Mouse (Mus musculus): ENCODE measurements around the gene Galntl6. TPM values are rescaled to one million over a fixed set of nuclear protein-coding genes. Genes with fewer than 3 reads are reported as not detected.

The Galntl6 gene
- polyA plus RNA-seq, 1 experiment: not detected

DNA sequence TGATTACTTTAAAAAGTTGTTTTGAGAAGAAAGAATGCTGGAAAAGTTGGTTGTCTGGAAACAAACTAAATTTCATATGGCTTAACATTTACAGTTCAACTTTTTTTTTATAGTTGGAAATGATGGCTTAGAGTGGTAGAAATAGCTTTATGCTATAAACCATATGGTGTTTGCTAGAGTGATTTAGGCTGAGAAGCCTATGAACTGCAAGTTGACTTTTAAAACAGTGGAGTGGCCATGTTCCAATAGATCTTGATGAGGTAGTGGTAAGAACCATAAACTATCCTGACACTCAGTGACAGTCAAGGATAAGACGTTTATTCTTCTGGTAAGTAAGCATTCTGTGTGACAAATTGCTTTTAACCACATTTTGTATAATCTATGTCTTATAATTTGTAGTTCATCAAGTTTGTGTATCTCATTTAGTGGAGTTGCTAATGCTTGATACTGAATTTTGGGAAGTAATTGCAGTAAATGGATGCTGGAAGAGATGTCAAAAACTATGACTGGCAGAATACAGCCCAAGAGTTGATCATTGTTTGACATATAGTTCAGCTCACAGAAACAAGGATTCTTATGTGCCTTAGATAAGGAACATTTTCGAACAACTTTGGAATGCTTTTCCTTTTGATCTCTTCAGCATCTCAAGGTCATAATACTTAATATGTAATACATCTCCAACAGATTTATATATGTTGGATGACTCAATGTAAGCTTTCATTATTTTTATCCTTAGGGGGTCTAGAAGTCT is 888.8 kb downstream of the Galntl6 start:
- Histone ChIP-seq H3K4me3 (ENCODE audit: insufficient read depth, low read length) (no peak overlapping the region), H3K27ac (ENCODE audit: insufficient read depth, low read depth, low read length) (no peak overlapping the region), H3K4me1 (ENCODE audit: control insufficient read depth, insufficient read depth, low read length) (no peaks in the 10 kb centered on the region)
- TF ChIP-seq CTCF (IDR thresholded peaks at IDR 0.05; ENCODE audit: low read depth, low read length): no peak
- TF ChIP-seq POLR2A (IDR thresholded peaks at IDR 0.05; ENCODE audit: borderline replicate concordance, low read depth, low read length): no peak

- Histone ChIP-seq H3K4me3 (ENCODE audit: insufficient read depth, low read length) (no peak overlapping the region), H3K4me1 (ENCODE audit: control insufficient read depth, insufficient read depth, low read length) (no peaks in the 10 kb centered on the region), H3K27ac (ENCODE audit: insufficient read depth, low read depth, low read length) (no peak overlapping the region)
- no peak for TF ChIP-seq POLR2A (IDR thresholded peaks at IDR 0.05; ENCODE audit: borderline replicate concordance, low read depth, low read length)
- no peak for TF ChIP-seq CTCF (IDR thresholded peaks at IDR 0.05; ENCODE audit: low read depth, low read length)
Observed at GRCm38 (mm10) chr8:57989428-57990171, 922.8 kb downstream of the Galntl6 start.

- Histone ChIP-seq H3K27ac (ENCODE audit: insufficient read depth, low read depth, low read length) (no peak overlapping the region), H3K4me3 (ENCODE audit: insufficient read depth, low read length) (no peak overlapping the region), H3K4me1 (ENCODE audit: control insufficient read depth, insufficient read depth, low read length) (no peaks in the 10 kb centered on the region)
- TF ChIP-seq POLR2A (IDR thresholded peaks at IDR 0.05; ENCODE audit: borderline replicate concordance, low read depth, low read length) (no peak), CTCF (IDR thresholded peaks at IDR 0.05; ENCODE audit: low read depth, low read length) (no peak)
Observed at GRCm38 (mm10) chr8:57977372-57977771, 935.1 kb downstream of the Galntl6 start.

- H3K4me1 ChIP-seq (ENCODE audit: control insufficient read depth, insufficient read depth, low read length): no peaks in the 10 kb centered on the region
- TF ChIP-seq POLR2A (IDR thresholded peaks at IDR 0.05; ENCODE audit: borderline replicate concordance, low read depth, low read length) (no peak), CTCF (IDR thresholded peaks at IDR 0.05; ENCODE audit: low read depth, low read length) (no peak)
- no peak overlapping the region for H3K4me3 ChIP-seq (ENCODE audit: insufficient read depth, low read length)
Observed at GRCm38 (mm10) chr8:57974093-57974492, 938.3 kb downstream of the Galntl6 start.

GRCm38 (mm10) chr8:57972832-57973231 is 939.6 kb downstream of the Galntl6 start:
- Histone ChIP-seq H3K4me3 (ENCODE audit: insufficient read depth, low read length) (no peak overlapping the region), H3K4me1 (ENCODE audit: control insufficient read depth, insufficient read depth, low read length) (no peaks in the 10 kb centered on the region), H3K27ac (ENCODE audit: insufficient read depth, low read depth, low read length) (no peak overlapping the region)
- TF ChIP-seq CTCF (IDR thresholded peaks at IDR 0.05; ENCODE audit: low read depth, low read length) (no peak), POLR2A (IDR thresholded peaks at IDR 0.05; ENCODE audit: borderline replicate concordance, low read depth, low read length) (no peak)

More at GRCm38 (mm10) chr8:57974093-57974492, 938.3 kb downstream of the Galntl6 start:
- no peak overlapping the region for H3K27ac ChIP-seq (ENCODE audit: insufficient read depth, low read depth, low read length)

DNA sequence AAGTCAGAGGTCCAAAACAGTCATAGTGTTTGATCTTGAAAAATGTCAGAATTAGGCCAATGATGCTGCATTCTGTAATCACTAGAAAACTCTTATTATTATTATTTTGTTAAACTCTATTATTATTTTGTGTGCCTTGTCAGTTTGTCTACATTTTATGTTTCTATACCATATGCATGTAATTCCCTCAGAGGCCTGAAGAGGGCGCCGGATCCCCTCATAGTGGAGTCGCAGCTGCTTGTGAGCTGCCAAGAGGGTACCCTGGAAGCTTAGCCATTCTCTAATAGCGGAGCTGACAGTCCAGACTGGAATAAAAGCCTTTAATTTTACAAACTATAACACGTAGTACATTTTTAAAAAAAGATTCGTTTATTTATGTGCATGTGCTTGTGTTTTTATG is 945.8 kb downstream of the Galntl6 start:
- TF ChIP-seq CTCF (IDR thresholded peaks at IDR 0.05; ENCODE audit: low read depth, low read length) (peak; percentile 37), POLR2A (IDR thresholded peaks at IDR 0.05; ENCODE audit: borderline replicate concordance, low read depth, low read length) (no peak)
- Histone ChIP-seq H3K4me1 (ENCODE audit: control insufficient read depth, insufficient read depth, low read length) (no peaks in the 10 kb centered on the region), H3K4me3 (ENCODE audit: insufficient read depth, low read length) (no peak overlapping the region), H3K27ac (ENCODE audit: insufficient read depth, low read depth, low read length) (no peak overlapping the region)

DNA sequence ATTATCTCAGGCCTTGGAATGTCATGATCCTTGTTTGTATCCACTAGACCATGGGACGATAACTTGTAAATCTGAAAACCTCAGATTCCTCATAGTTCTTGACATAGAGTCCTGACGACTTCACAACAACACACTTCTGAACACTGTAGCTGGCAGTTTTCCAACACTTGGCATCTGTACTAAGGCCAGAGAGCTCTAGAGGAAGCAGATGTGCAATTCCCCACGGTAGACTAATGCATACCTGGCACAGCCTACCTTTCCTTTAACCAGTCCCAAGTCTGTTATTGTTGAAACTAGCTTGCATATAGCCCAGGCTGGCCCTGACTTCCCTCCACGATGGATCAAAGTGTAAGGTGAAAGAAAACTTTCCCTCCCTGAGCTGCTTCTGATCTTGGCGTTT is 946.9 kb downstream of the Galntl6 start:
- H3K27ac ChIP-seq (ENCODE audit: insufficient read depth, low read depth, low read length): no peak overlapping the region
- H3K4me1 ChIP-seq (ENCODE audit: control insufficient read depth, insufficient read depth, low read length): no peaks in the 10 kb centered on the region
- TF ChIP-seq CTCF (IDR thresholded peaks at IDR 0.05; ENCODE audit: low read depth, low read length): no peak
- TF ChIP-seq POLR2A (IDR thresholded peaks at IDR 0.05; ENCODE audit: borderline replicate concordance, low read depth, low read length): no peak
- H3K4me3 ChIP-seq (ENCODE audit: insufficient read depth, low read length): no peak overlapping the region

DNA sequence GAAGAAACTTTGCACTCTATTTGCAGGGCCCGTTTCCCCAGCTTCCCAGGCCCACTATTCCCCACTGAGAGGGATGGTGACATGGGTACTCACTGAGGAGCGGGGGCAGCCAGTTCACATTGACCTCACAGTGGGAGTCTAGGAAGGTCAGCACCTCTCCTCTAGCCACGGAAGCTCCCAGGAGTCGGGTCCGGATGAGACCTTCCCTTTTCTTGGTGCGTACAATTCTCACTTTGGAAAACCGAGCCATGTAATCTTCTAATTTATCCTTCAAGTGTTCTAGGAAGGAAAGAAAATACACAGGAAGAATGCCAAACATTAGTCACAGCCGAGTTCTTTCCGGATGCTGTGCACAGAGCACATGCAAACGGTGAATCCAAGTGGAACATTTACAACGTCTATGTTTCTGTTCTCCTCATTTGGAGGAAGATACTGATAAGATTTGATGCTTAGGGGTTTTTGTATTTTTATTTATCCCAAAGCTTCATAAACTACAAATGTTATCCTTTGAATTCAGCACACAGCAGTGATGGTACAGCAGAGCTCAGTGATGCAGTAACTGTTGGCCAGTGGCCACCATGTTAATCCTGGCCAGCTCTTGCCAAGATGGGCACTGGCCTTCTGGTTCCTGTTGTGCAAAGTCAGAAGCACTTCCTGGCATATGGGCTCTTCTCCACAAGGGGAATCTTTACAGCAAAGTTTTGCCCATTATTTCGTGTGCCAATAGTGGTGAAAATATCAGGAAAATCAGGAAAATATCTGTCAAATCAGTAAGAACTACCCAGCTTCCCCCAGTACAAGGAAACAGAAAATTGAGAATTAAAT is 949.9 kb downstream of the Galntl6 start:
- TF ChIP-seq CTCF (IDR thresholded peaks at IDR 0.05; ENCODE audit: low read depth, low read length) (no peak), POLR2A (IDR thresholded peaks at IDR 0.05; ENCODE audit: borderline replicate concordance, low read depth, low read length) (no peak)
- Histone ChIP-seq H3K4me1 (ENCODE audit: control insufficient read depth, insufficient read depth, low read length) (no peaks in the 10 kb centered on the region), H3K27ac (ENCODE audit: insufficient read depth, low read depth, low read length) (no peak overlapping the region), H3K4me3 (ENCODE audit: insufficient read depth, low read length) (no peak overlapping the region)

DNA sequence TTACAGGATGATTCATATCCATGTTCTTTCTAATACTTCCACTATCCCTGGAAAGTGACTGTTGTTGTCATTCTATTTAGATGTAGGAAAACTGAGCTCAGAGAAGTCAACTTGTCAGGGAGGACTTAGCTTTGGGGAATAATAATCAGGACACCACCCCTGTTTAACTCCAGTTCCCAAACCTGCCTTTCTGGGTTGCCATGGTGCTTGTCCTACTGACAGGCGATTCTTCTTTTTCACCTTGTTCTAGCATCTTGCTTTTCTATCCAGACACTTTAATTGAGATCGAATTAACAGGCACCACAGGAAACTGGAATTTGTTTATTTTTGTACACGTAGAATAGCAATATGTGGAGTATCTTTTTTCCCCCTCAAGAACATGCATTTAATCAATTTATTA is 953.3 kb downstream of the Galntl6 start:
- TF ChIP-seq POLR2A (IDR thresholded peaks at IDR 0.05; ENCODE audit: borderline replicate concordance, low read depth, low read length) (no peak), CTCF (IDR thresholded peaks at IDR 0.05; ENCODE audit: low read depth, low read length) (no peak)
- Histone ChIP-seq H3K27ac (ENCODE audit: insufficient read depth, low read depth, low read length) (no peak overlapping the region), H3K4me1 (ENCODE audit: control insufficient read depth, insufficient read depth, low read length) (no peaks in the 10 kb centered on the region), H3K4me3 (ENCODE audit: insufficient read depth, low read length) (no peak overlapping the region)
